Mouse (Mus musculus) heart, embryonic 11.5 days (tissue): ENCODE data around the gene Ubtd2. TPM values are rescaled to one million over a fixed set of nuclear protein-coding genes. Genes with fewer than 3 reads are reported as not detected.

ENCODE experiments used
- ATAC-seq: fragments of 200-750 bp; cut with Nextera tagmentation; replicated peaks from 2 replicates; pipeline ENCODE4 v1.8.0; 2017; ENCODE audit warnings: moderate library complexity; ENCODE audit not compliant: insufficient number of reproducible peaks, low FRiP score, low TSS enrichment
- H3K27ac ChIP-seq: fragments of 300-500 bp; sonication (generic); 2 replicates; pipeline ENCODE4 v1.5.1; 2014; ENCODE audit warnings: mild to moderate bottlenecking, low read depth, low read length
- H3K27me3 ChIP-seq: fragments of 300-500 bp; sonication (generic); 2 replicates; pipeline ENCODE4 v1.6.1; 2014; ENCODE audit warnings: mild to moderate bottlenecking, low read length, mixed read lengths; ENCODE audit not compliant: control insufficient read depth, insufficient read depth
- H3K36me3 ChIP-seq: fragments of 300-500 bp; sonication (generic); 2 replicates; pipeline ENCODE4 v1.6.1; 2014; ENCODE audit warnings: mild to moderate bottlenecking, low read length, moderate library complexity, mixed read lengths; ENCODE audit not compliant: control insufficient read depth, insufficient read depth
- H3K4me1 ChIP-seq: fragments of 300-500 bp; sonication (generic); 2 replicates; pipeline ENCODE4 v1.6.1; 2014; ENCODE audit warnings: low read length; ENCODE audit not compliant: control insufficient read depth, insufficient read depth
- H3K4me2 ChIP-seq: fragments of 300-500 bp; sonication (generic); 2 replicates; pipeline ENCODE4 v1.6.1; 2014; ENCODE audit warnings: mild to moderate bottlenecking, moderate library complexity
- H3K4me3 ChIP-seq: fragments of 300-500 bp; sonication (generic); 2 replicates; pipeline ENCODE4 v1.5.1; 2014; ENCODE audit warnings: low read depth, low read length
- H3K9ac ChIP-seq: fragments of 300-500 bp; sonication (generic); 2 replicates; pipeline ENCODE4 v1.6.1; 2014; ENCODE audit warnings: mild to moderate bottlenecking, low read depth, low read length, moderate library complexity
- H3K9me3 ChIP-seq: fragments of 300-500 bp; sonication (generic); replicated peaks from 2 replicates; pipeline ENCODE4 v1.6.1; 2016; ENCODE audit warnings: low read length; ENCODE audit not compliant: control insufficient read depth
- WGBS: fragments of 180-500 bp; shearing (Covaris S2); extraction: QIAGEN DNeasy Blood & Tissue Kit; methylation state at CpG from one replicate; pipeline ENCODE4 v1.1.7; 2014; ENCODE audit not compliant: insufficient replicate concordance; 5-methylcytosine and 5-hydroxymethylcytosine counted together
- polyA plus RNA-seq: library from polyadenylated mRNA; unstranded; fragments of >200 nt; fragmentation: Nextera tagmentation; extraction: Ambion mirVana; gene quantifications from 2 replicates; pipeline ENCODE4 v1.2.1, GENCODE M21; 2014

Ubtd2 gene
- polyA plus RNA-seq, 1 experiment from 2014 or later, result 34.7 TPM

GRCm38 (mm10) chr11:32481525-32481924 lies 26.4 kb downstream of the Ubtd2 start:
- Histone ChIP-seq H3K36me3 (no peaks in the 10 kb centered on the region), H3K27ac (no peak overlapping the region), H3K27me3 (no peaks in the 10 kb centered on the region), H3K9ac (no peak overlapping the region), H3K4me2 (no peak overlapping the region), H3K9me3 (no peaks in the 10 kb centered on the region), H3K4me1 (peaks cover 2% of the 10 kb centered on the region; the same call in 1 of the 2 replicates), H3K4me3 (no peak overlapping the region)
- no peak for ATAC-seq
- 80% methylated on average over 2 of the region's 2 CpGs for WGBS

GRCm38 (mm10) chr11:32485290-32485689 lies 30.1 kb downstream of the Ubtd2 start:
- Histone ChIP-seq H3K9ac (no peak overlapping the region), H3K4me2 (no peak overlapping the region), H3K4me1 (peaks cover 23% of the 10 kb centered on the region), H3K4me3 (no peak overlapping the region), H3K9me3 (no peaks in the 10 kb centered on the region), H3K27me3 (no peaks in the 10 kb centered on the region), H3K36me3 (no peaks in the 10 kb centered on the region), H3K27ac (no peak overlapping the region)
- 60% methylated on average over 3 of the region's 3 CpGs for WGBS
- ATAC-seq, result no peak

DNA sequence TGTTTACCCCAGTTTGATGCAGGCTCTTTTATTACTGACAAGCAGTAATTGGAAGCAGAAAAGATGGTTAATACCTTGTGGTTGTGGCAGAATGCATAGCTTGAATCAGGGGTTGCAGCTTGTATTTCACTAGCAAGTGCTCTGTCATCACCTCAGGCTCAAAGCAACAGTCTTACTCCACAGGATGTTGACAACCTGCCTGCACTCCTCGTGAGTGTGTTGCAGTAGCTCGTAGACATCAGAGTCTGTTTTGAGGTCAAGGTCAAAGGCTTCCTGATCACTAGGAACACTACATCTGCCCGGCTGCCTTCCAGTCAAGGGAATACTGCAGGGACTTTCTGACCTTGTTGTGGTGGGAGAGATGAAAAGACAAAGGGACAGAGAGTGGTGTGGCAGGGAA lies 31.5 kb downstream of the Ubtd2 start:
- Histone ChIP-seq H3K4me1 (peaks cover 31% of the 10 kb centered on the region), H3K4me2 (no peak overlapping the region), H3K9ac (no peak overlapping the region), H3K27me3 (no peaks in the 10 kb centered on the region), H3K27ac (no peak overlapping the region), H3K36me3 (no peaks in the 10 kb centered on the region), H3K4me3 (no peak overlapping the region), H3K9me3 (no peaks in the 10 kb centered on the region)
- WGBS, result 19% methylated on average over 3 of the region's 3 CpGs
- no peak for ATAC-seq

DNA sequence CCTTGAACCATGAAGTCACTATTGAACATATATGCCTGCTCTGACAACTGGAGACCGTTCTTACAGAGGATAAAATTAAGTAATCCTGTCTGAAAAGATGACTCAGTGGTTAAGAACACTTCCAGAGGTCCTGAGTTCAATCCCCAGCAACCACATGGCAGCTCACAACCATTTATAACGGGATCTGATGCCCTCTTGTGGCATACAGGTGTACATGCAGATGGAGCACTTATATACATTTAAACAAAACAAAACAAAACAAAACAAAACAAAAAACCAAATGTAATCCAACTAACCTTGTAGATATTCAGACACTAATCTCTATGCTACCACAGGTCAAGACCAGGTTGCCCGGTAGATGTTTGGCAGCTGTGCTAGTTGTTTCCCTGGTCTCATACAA lies 32.3 kb downstream of the Ubtd2 start:
- Histone ChIP-seq H3K9me3 (no peaks in the 10 kb centered on the region), H3K9ac (no peak overlapping the region), H3K27me3 (no peaks in the 10 kb centered on the region), H3K4me3 (no peak overlapping the region), H3K27ac (no peak overlapping the region), H3K4me1 (peaks cover 31% of the 10 kb centered on the region), H3K4me2 (no peak overlapping the region), H3K36me3 (no peaks in the 10 kb centered on the region)
- 88% methylated on average over 3 of the region's 3 CpGs for whole genome bisulfite sequencing
- ATAC-seq, result no peak

- Histone ChIP-seq H3K27me3 (no peaks in the 10 kb centered on the region), H3K4me3 (no peak overlapping the region), H3K36me3 (no peaks in the 10 kb centered on the region), H3K4me2 (no peak overlapping the region), H3K9me3 (no peaks in the 10 kb centered on the region), H3K4me1 (peaks cover 31% of the 10 kb centered on the region), H3K27ac (no peak overlapping the region), H3K9ac (no peak overlapping the region)
- ATAC-seq, result no peak
These were observed 33.2 kb downstream of the Ubtd2 start for GRCm38 (mm10) chr11:32488344-32488743.

- no peak for ATAC-seq
- H3K27ac ChIP-seq, result peak overlapping the region; percentile 22; the same call in 1 of the 2 replicates
- H3K9ac ChIP-seq, result no peak overlapping the region
- no peaks in the 10 kb centered on the region for H3K36me3 ChIP-seq
- H3K9me3 ChIP-seq, result no peaks in the 10 kb centered on the region
- H3K4me2 ChIP-seq, result no peak overlapping the region
- no peak overlapping the region for H3K4me3 ChIP-seq
- H3K27me3 ChIP-seq, result no peaks in the 10 kb centered on the region
- 76% methylated on average over 5 of the region's 5 CpGs for WGBS
- peaks cover 31% of the 10 kb centered on the region for H3K4me1 ChIP-seq
These were observed 33.9 kb downstream of the Ubtd2 start for GRCm38 (mm10) chr11:32488808-32489670.

GRCm38 (mm10) chr11:32491079-32491478 lies 35.9 kb downstream of the Ubtd2 start:
- Histone ChIP-seq H3K27ac (no peak overlapping the region), H3K9me3 (no peaks in the 10 kb centered on the region), H3K36me3 (no peaks in the 10 kb centered on the region), H3K27me3 (no peaks in the 10 kb centered on the region), H3K4me1 (peaks cover 31% of the 10 kb centered on the region), H3K4me3 (no peak overlapping the region), H3K9ac (no peak overlapping the region), H3K4me2 (no peak overlapping the region)
- WGBS, result 93% methylated on average over 2 of the region's 2 CpGs
- ATAC-seq, result no peak

DNA sequence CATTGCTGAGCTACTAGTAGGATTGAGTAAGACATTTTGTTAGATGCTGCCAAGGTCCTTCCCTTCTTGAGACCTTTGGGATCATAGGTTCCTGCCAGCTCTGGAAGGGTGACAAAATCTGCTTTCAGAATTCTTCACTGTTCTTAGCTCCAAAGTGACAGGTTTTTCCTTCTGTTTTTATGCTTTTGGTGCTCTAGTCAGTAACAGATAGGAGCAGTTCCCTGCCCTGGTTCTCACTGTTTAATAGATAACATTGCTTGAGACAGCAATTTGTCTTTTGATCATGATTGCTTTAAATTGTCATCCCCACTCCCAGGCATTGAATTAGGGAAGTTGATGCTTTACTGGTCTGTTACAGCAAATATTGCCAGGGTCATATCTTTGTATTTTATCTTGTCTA lies 38.1 kb downstream of the Ubtd2 start:
- Histone ChIP-seq H3K4me3 (no peak overlapping the region), H3K36me3 (no peaks in the 10 kb centered on the region), H3K9me3 (no peaks in the 10 kb centered on the region), H3K27me3 (no peaks in the 10 kb centered on the region), H3K9ac (no peak overlapping the region), H3K4me1 (peaks cover 26% of the 10 kb centered on the region), H3K27ac (no peak overlapping the region), H3K4me2 (no peak overlapping the region)
- ATAC-seq, result no peak

- H3K9me3 ChIP-seq, result no peaks in the 10 kb centered on the region
- no peak overlapping the region for H3K27ac ChIP-seq
- peaks cover 9% of the 10 kb centered on the region for H3K4me1 ChIP-seq
- H3K36me3 ChIP-seq, result no peaks in the 10 kb centered on the region
- H3K4me3 ChIP-seq, result no peak overlapping the region
- ATAC-seq, result no peak
- no peaks in the 10 kb centered on the region for H3K27me3 ChIP-seq
- WGBS, result 79% methylated on average over 2 of the region's 2 CpGs
- no peak overlapping the region for H3K9ac ChIP-seq
- H3K4me2 ChIP-seq, result no peak overlapping the region
These were observed 40.1 kb downstream of the Ubtd2 start for GRCm38 (mm10) chr11:32495283-32495682.
